Mouse (Mus musculus) cerebellum, adult 8-10 months (tissue): Measurements from ENCODE around the gene Anapc15-ps.

Experiments
- DNase-seq: peaks from one replicate; pipeline ENCODE4 v3.0.0; 2022

Anapc15-ps gene

GRCm38 (mm10) chr10:95627381-95627780 lies 45.9 kb downstream of the Anapc15-ps start:
- DNase-seq: no peak

- DNase-seq: no peak
Observed at GRCm38 (mm10) chr10:95625300-95625699, 48.0 kb downstream of the Anapc15-ps start.

- no peak for DNase-seq
Observed at GRCm38 (mm10) chr10:95624007-95624406, 49.2 kb downstream of the Anapc15-ps start.

GRCm38 (mm10) chr10:95623518-95623905 lies 49.7 kb downstream of the Anapc15-ps start:
- no peak for DNase-seq
